Mouse (Mus musculus) small intestine, adult 2 months (tissue): Measurements from ENCODE around the gene Mnd1.

Experiments used
- CTCF ChIP-seq: fragments of 200-500 bp; IDR thresholded peaks from 2 replicates; pipeline ENCODE4 v1.5.1; 2012; ENCODE audit warnings: low read depth, mild to moderate bottlenecking, control low read depth, inconsistent platforms, low read length, moderate library complexity, mixed read lengths; ENCODE audit not compliant: insufficient replicate concordance, insufficient read length; ENCODE audit errors: extremely low read depth
- POLR2A ChIP-seq: fragments of 200-500 bp; IDR thresholded peaks from 2 replicates; pipeline ENCODE4 v1.6.1; 2012; ENCODE audit warnings: low read depth, mild to moderate bottlenecking, control low read depth, inconsistent platforms, low read length, moderate library complexity

GRCm38 (mm10) chr3:84130776-84131175, 24.8 kb downstream of the Mnd1 start:
- TF ChIP-seq CTCF (no peak), POLR2A (no peak)
